Mouse (Mus musculus): ENCODE measurements around the gene Prrt4.
"Not testable (repeated sequence)": the region's sequence is repeated elsewhere in the genome, so short reads cannot be mapped to it uniquely, and the experiment has no call there.

Gene Prrt4

GRCm38 (mm10) chr6:29178888-29179658, at the start of gene Prrt4:
Gene Prrt4, minus strand, starts transcription at chr6:29179584.
- peak; percentile 88 for DNase-seq

GRCm38 (mm10) chr6:29217717-29218116, 38.3 kb upstream of the Prrt4 start:
- not testable (repeated sequence) for DNase-seq

- DNase-seq = peak; percentile 94
Measured at GRCm38 (mm10) chr6:29215881-29216501, 36.6 kb upstream of the Prrt4 start, which contains the start of gene Impdh1. Gene Impdh1, minus strand, starts transcription at chr6:29216364.

GRCm38 (mm10) chr6:29215181-29215580, 35.8 kb upstream of the Prrt4 start:
- DNase-seq = peak; percentile 67

- DNase-seq = peak; percentile 32
Measured at GRCm38 (mm10) chr6:29214776-29215175, 35.4 kb upstream of the Prrt4 start.

GRCm38 (mm10) chr6:29214245-29214644, 34.9 kb upstream of the Prrt4 start:
- peak; percentile 93 for DNase-seq

- no peak for DNase-seq
Measured at GRCm38 (mm10) chr6:29213436-29213835, 34.1 kb upstream of the Prrt4 start.

- DNase-seq = peak; percentile 91
Measured at GRCm38 (mm10) chr6:29211806-29212492, 32.6 kb upstream of the Prrt4 start.

GRCm38 (mm10) chr6:29211146-29211545, 31.8 kb upstream of the Prrt4 start:
- no peak for DNase-seq

GRCm38 (mm10) chr6:29210231-29210936, 31.0 kb upstream of the Prrt4 start:
- DNase-seq = no peak

GRCm38 (mm10) chr6:29208178-29208577, 28.8 kb upstream of the Prrt4 start:
- no peak for DNase-seq

- DNase-seq = no peak
Measured at GRCm38 (mm10) chr6:29207017-29207416, 27.6 kb upstream of the Prrt4 start.

GRCm38 (mm10) chr6:29206006-29206405, 26.6 kb upstream of the Prrt4 start:
- no peak for DNase-seq

- DNase-seq = peak; percentile 84
Measured at GRCm38 (mm10) chr6:29204932-29205614, 25.7 kb upstream of the Prrt4 start.

- DNase-seq = no peak
Measured at GRCm38 (mm10) chr6:29203861-29204585, 24.6 kb upstream of the Prrt4 start.

- DNase-seq = no peak
Measured at GRCm38 (mm10) chr6:29203096-29203495, 23.7 kb upstream of the Prrt4 start.

GRCm38 (mm10) chr6:29201988-29202387, 22.6 kb upstream of the Prrt4 start:
- DNase-seq = no peak

GRCm38 (mm10) chr6:29201341-29201740, 22.0 kb upstream of the Prrt4 start:
- DNase-seq = no peak

GRCm38 (mm10) chr6:29200496-29200895, 21.1 kb upstream of the Prrt4 start:
- no peak for DNase-seq

GRCm38 (mm10) chr6:29199223-29199855, 20.0 kb upstream of the Prrt4 start:
- peak; percentile 4 for DNase-seq

All from retina, postnatal 1 day (tissue).